Mouse (Mus musculus): Measurements from ENCODE around the gene Fktn. TPM values are rescaled to one million over a fixed set of nuclear protein-coding genes. Genes with fewer than 3 reads are reported as not detected.
"Not testable (repeated sequence)": the region's sequence is repeated elsewhere in the genome, so short reads cannot be mapped to it uniquely, and the experiment has no call there.

Gene Fktn
- total RNA-seq (2015) (2.5 and 3.9 TPM in 2 replicates), total RNA-seq (2017) (2.0 and 2.5 TPM in 2 replicates)

GRCm38 (mm10) chr4:53713704-53714050 lies at the start of gene Fktn:
Gene Fktn, plus strand, starts transcription at chr4:53713998.
- ATAC-seq (ENCODE audit: poor library complexity, severe bottlenecking), result peak; percentile 23; the same call in 1 of the 2 replicates

GRCm38 (mm10) chr4:53682092-53682491 lies 31.7 kb upstream of the Fktn start:
- ATAC-seq (ENCODE audit: poor library complexity, severe bottlenecking), result no peak

- ATAC-seq (ENCODE audit: poor library complexity, severe bottlenecking), result no peak
Observed at GRCm38 (mm10) chr4:53688965-53689364, 24.8 kb upstream of the Fktn start.

GRCm38 (mm10) chr4:53691418-53691817 lies 22.4 kb upstream of the Fktn start:
- no peak for ATAC-seq (ENCODE audit: poor library complexity, severe bottlenecking)

- not testable (repeated sequence) for ATAC-seq (ENCODE audit: poor library complexity, severe bottlenecking)
Observed at GRCm38 (mm10) chr4:53709166-53709565, 4.6 kb upstream of the Fktn start.

- ATAC-seq (ENCODE audit: poor library complexity, severe bottlenecking), result no peak
Observed at GRCm38 (mm10) chr4:53710021-53710420, 3.8 kb upstream of the Fktn start.

GRCm38 (mm10) chr4:53710555-53711328 lies 3.1 kb upstream of the Fktn start:
- ATAC-seq (ENCODE audit: poor library complexity, severe bottlenecking), result no peak

- peak; percentile 95 for ATAC-seq (ENCODE audit: poor library complexity, severe bottlenecking)
Observed at GRCm38 (mm10) chr4:53714051-53714814, 435 bp downstream of the Fktn start.

- no peak for ATAC-seq (ENCODE audit: poor library complexity, severe bottlenecking)
Observed at GRCm38 (mm10) chr4:53715977-53716376, 2.2 kb downstream of the Fktn start.

- ATAC-seq (ENCODE audit: poor library complexity, severe bottlenecking), result no peak
Observed at GRCm38 (mm10) chr4:53717546-53717945, 3.7 kb downstream of the Fktn start.

GRCm38 (mm10) chr4:53718261-53718660 lies 4.5 kb downstream of the Fktn start:
- ATAC-seq (ENCODE audit: poor library complexity, severe bottlenecking), result no peak

GRCm38 (mm10) chr4:53722506-53722905 lies 8.7 kb downstream of the Fktn start:
- ATAC-seq (ENCODE audit: poor library complexity, severe bottlenecking), result no peak

GRCm38 (mm10) chr4:53726100-53726499 lies 12.3 kb downstream of the Fktn start:
- ATAC-seq (ENCODE audit: poor library complexity, severe bottlenecking), result not testable (repeated sequence)

GRCm38 (mm10) chr4:53728121-53728520 lies 14.3 kb downstream of the Fktn start:
- ATAC-seq (ENCODE audit: poor library complexity, severe bottlenecking), result no peak

- peak; percentile 82 for ATAC-seq (ENCODE audit: poor library complexity, severe bottlenecking)
Observed at GRCm38 (mm10) chr4:53738956-53739616, 25.3 kb downstream of the Fktn start.

GRCm38 (mm10) chr4:53749831-53750230 lies 36.0 kb downstream of the Fktn start:
- no peak for ATAC-seq (ENCODE audit: poor library complexity, severe bottlenecking)

- ATAC-seq (ENCODE audit: poor library complexity, severe bottlenecking), result no peak
Observed at GRCm38 (mm10) chr4:53750391-53751120, 36.8 kb downstream of the Fktn start.

- no peak for ATAC-seq (ENCODE audit: poor library complexity, severe bottlenecking)
Observed at GRCm38 (mm10) chr4:53757030-53757429, 43.2 kb downstream of the Fktn start.

GRCm38 (mm10) chr4:53758764-53759163 lies 45.0 kb downstream of the Fktn start:
- no peak for ATAC-seq (ENCODE audit: poor library complexity, severe bottlenecking)

- no peak for ATAC-seq (ENCODE audit: poor library complexity, severe bottlenecking)
Observed at GRCm38 (mm10) chr4:53759678-53760077, 45.9 kb downstream of the Fktn start.

GRCm38 (mm10) chr4:53762501-53762900 lies 48.7 kb downstream of the Fktn start:
- ATAC-seq (ENCODE audit: poor library complexity, severe bottlenecking), result no peak

All from megakaryocyte, adult 5-6 weeks (primary cell).